Mouse (Mus musculus) heart, postnatal 0 days (tissue): ENCODE results near the gene Rps27l. TPM values are rescaled to one million over a fixed set of nuclear protein-coding genes. Genes with fewer than 3 reads are reported as not detected.
A peak's percentile ranks its signal among the peaks of the same experiment; 100 is the strongest.

Source experiments
- ATAC-seq: fragments of 200-750 bp; cut with Nextera tagmentation; 2 replicates; pipeline ENCODE4 v1.8.0; 2017; ENCODE audit warnings: low read depth, moderate number of reproducible peaks, moderate library complexity; ENCODE audit not compliant: insufficient read depth
- DNase-seq: peaks from one replicate; pipeline ENCODE4 v3.0.0-alpha.2; 2016; ENCODE audit warnings: low spot score
- H3K27ac ChIP-seq: fragments of 300-500 bp; sonication (generic); 2 replicates; pipeline ENCODE4 v1.5.1; 2014; ENCODE audit warnings: low read depth, mild to moderate bottlenecking
- H3K27me3 ChIP-seq: fragments of 300-500 bp; sonication (generic); 2 replicates; pipeline ENCODE4 v1.6.1; 2014; ENCODE audit warnings: low read length, mixed read lengths; ENCODE audit not compliant: control insufficient read depth, insufficient read depth
- H3K36me3 ChIP-seq: fragments of 300-500 bp; sonication (generic); replicated peaks from 2 replicates; pipeline ENCODE4 v1.6.1; 2014; ENCODE audit warnings: low read length, mixed read lengths; ENCODE audit not compliant: control insufficient read depth, insufficient read depth
- H3K4me1 ChIP-seq: fragments of 300-500 bp; sonication (generic); 2 replicates; pipeline ENCODE4 v1.6.1; 2014; ENCODE audit warnings: antibody characterized with exemption; ENCODE audit not compliant: control insufficient read depth, insufficient read depth
- H3K4me2 ChIP-seq: fragments of 300-500 bp; sonication (generic); 2 replicates; pipeline ENCODE4 v1.6.1; 2014; ENCODE audit warnings: low read depth, mild to moderate bottlenecking, low read length, moderate library complexity
- H3K4me3 ChIP-seq: fragments of 300-500 bp; sonication (generic); 2 replicates; pipeline ENCODE4 v1.5.1; 2014; ENCODE audit warnings: low read depth, low read length
- H3K9ac ChIP-seq: fragments of 300-500 bp; sonication (generic); replicated peaks from 2 replicates; pipeline ENCODE4 v1.6.1; 2014; ENCODE audit warnings: low read depth, low read length, mixed read lengths
- H3K9me3 ChIP-seq: fragments of 300-500 bp; sonication (generic); replicated peaks from 2 replicates; pipeline ENCODE4 v1.6.1; 2016; ENCODE audit warnings: low read length; ENCODE audit not compliant: control insufficient read depth
- CTCF ChIP-seq: IDR thresholded peaks from 2 replicates; pipeline ENCODE4 v1.5.1; 2016; ENCODE audit warnings: antibody characterized with exemption, control low read depth, low read depth
- EP300 ChIP-seq: IDR thresholded peaks from 2 replicates; pipeline ENCODE4 v1.6.1; 2016; ENCODE audit warnings: antibody characterized with exemption, low read depth
- WGBS: fragments of 180-500 bp; shearing (Covaris S2); extraction: QIAGEN DNeasy Blood & Tissue Kit; methylation state at CpG from one replicate; pipeline ENCODE4 v1.1.7; 2014; 5-methylcytosine and 5-hydroxymethylcytosine counted together
- polyA plus RNA-seq: library from polyadenylated mRNA; unstranded; fragments of >200 nt; fragmentation: Nextera tagmentation; extraction: Ambion mirVana; gene quantifications from 2 replicates; pipeline ENCODE4 v1.2.1, GENCODE M21; 2015
- total RNA-seq: library from RNA; depleted of rRNA; stranded (reverse); fragments of >200 nt; gene quantifications from 2 replicates; pipeline ENCODE4 v1.2.3, GENCODE M21; 2014; ENCODE audit warnings: low replicate concordance

The Rps27l gene
- total and polyA plus RNA-seq, 2 experiments from 2014 or later, result 204 to 568 TPM

- ATAC-seq (no peak), DNase-seq (no peak)
- H3K4me2 ChIP-seq, result peak overlapping the region; percentile 61
- H3K9ac ChIP-seq, result peak overlapping the region; percentile 68
- peaks cover 28% of the 10 kb centered on the region for H3K4me1 ChIP-seq
- TF ChIP-seq EP300, result no peak
- TF ChIP-seq CTCF, result no peak
- no peaks in the 10 kb centered on the region for H3K9me3 ChIP-seq
- H3K27me3 ChIP-seq, result no peaks in the 10 kb centered on the region
- H3K36me3 ChIP-seq, result no peaks in the 10 kb centered on the region
- WGBS, result 3% methylated on average over 27 of the region's 27 CpGs
- peak overlapping the region; percentile 84 for H3K27ac ChIP-seq
- H3K4me3 ChIP-seq, result peak overlapping the region; percentile 92
Measured at GRCm38 (mm10) chr9:66918672-66919330, 27.1 kb upstream of the Rps27l start.

- Histone ChIP-seq H3K9ac (peak within 1 kb of the TSS; percentile 68), H3K4me2 (peak within 1 kb of the TSS; percentile 61), H3K36me3 (no peaks in the 10 kb centered on the region), H3K4me3 (peak within 1 kb of the TSS; percentile 92), H3K27me3 (no peaks in the 10 kb centered on the region), H3K4me1 (peaks cover 28% of the 10 kb centered on the region), H3K27ac (peak within 1 kb of the TSS; percentile 84), H3K9me3 (no peaks in the 10 kb centered on the region)
- peak; percentile 99 for ATAC-seq
- under 1% methylated on average over 49 of the region's 49 CpGs for WGBS
- TF ChIP-seq EP300, result no peak; the same call in 1 of the 2 replicates
- DNase-seq, result peak; percentile 95
Measured at GRCm38 (mm10) chr9:66919382-66919971, 26.4 kb upstream of the Rps27l start, which contains the start of gene Rab8b. Gene Rab8b (minus strand): TSS chr9:66919687.

DNA sequence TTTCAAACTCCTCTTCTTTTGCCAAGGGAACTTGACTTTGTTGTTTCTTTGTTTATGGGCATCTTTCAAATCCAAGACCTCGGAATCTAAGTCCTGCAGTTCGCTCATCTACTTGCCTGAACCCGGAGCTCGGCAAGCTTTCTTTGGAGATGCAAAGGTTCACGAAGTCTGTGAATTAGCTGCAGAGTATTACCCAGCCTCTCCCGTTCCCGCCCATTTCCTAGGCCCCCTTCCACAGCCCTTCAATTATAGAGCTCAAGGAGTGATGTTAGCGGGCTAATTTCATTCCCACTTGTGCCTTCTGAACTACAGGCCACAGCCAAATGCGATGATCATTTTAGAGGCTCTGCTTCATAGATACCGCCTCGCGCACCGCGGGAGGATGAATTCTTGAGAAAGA lies 25.9 kb upstream of the Rps27l start:
- Histone ChIP-seq H3K9me3 (no peaks in the 10 kb centered on the region), H3K36me3 (no peaks in the 10 kb centered on the region), H3K4me3 (peak overlapping the region; percentile 92), H3K4me1 (peaks cover 23% of the 10 kb centered on the region), H3K27ac (peak overlapping the region; percentile 34; the same call in 1 of the 2 replicates), H3K9ac (no peak overlapping the region), H3K27me3 (no peaks in the 10 kb centered on the region), H3K4me2 (peak overlapping the region; percentile 61)
- ATAC-seq (peak; percentile 48), DNase-seq (no peak)
- TF ChIP-seq CTCF (no peak), EP300 (no peak)
- WGBS, result under 1% methylated on average over 14 of the region's 14 CpGs

DNA sequence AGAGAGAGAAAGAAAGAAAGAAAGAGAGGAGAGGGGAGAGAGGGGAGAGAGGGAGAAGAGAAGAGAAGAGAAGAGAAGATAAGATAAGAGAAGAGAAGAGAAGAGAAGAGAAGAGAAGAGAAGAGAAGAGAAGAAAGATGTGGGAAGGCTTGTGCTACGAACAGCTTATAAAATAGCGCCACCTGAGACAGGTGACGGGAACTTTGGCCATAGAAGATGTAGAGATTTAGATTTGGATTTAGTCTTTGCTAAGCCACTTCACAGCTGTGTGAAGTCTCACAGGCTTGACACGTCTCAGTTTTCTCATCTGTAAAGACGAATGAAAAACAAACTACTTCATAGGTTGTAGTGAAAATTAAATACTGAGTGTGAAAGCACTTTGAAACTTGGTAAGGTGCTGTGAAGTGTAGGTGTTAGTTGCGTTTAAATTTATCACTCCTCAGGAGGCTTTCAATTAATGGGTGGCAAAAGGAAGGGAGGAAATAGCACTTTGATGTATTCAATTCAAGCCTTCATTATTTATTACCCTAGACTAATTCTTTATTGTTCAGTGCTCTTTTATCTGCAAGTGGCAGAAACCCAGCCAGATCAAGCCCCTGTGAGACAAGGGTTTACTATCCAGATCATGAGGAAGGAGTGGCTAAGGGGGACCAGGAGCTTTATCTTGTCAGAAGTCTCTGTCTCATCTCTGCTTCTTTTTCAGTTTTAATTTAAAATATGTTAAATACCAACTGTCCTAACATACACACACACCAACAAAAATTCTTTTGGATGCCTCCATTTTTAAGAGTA lies 25.2 kb upstream of the Rps27l start:
- 10% methylated on average over 6 of the region's 6 CpGs for WGBS
- H3K4me3 ChIP-seq, result no peak overlapping the region
- ATAC-seq, result no peak
- H3K4me2 ChIP-seq, result peak overlapping the region; percentile 61
- TF ChIP-seq CTCF, result no peak
- TF ChIP-seq EP300, result no peak
- no peaks in the 10 kb centered on the region for H3K9me3 ChIP-seq
- no peak overlapping the region for H3K9ac ChIP-seq
- H3K4me1 ChIP-seq, result peaks cover 22% of the 10 kb centered on the region; the same call in 1 of the 2 replicates
- H3K27me3 ChIP-seq, result no peaks in the 10 kb centered on the region
- H3K27ac ChIP-seq, result no peak overlapping the region
- H3K36me3 ChIP-seq, result no peaks in the 10 kb centered on the region
- no peak for DNase-seq

DNA sequence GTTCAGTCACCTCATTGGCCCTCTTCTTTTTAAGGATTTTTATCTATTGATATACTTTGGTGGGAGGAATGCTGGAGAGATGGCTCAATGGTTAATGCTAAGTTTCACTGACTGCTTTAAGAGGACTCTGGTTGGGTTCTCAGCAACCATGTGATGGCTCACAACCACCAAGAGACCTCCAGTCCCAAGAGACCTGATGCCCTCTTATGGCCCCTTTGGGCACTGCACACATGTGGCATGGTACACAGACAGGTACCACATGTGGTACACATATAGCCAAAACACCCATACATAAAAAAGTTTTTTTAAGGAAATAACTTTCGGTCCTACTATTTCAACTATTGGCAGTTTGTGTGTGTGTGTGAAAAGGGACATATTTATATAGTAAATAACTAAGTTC lies 23.8 kb upstream of the Rps27l start:
- no peak overlapping the region for H3K9ac ChIP-seq
- H3K4me1 ChIP-seq, result 0 out of 2 replicates have a peak, but pooled peaks cover 12% of the 10 kb centered on the region
- H3K27ac ChIP-seq, result no peak overlapping the region
- DNase-seq (no peak), ATAC-seq (no peak)
- H3K36me3 ChIP-seq, result no peaks in the 10 kb centered on the region
- no peaks in the 10 kb centered on the region for H3K9me3 ChIP-seq
- no peak overlapping the region for H3K4me3 ChIP-seq
- 93% methylated on average over 1 of the region's 1 CpGs for WGBS
- H3K4me2 ChIP-seq, result no peak overlapping the region
- no peak for TF ChIP-seq CTCF
- H3K27me3 ChIP-seq, result no peaks in the 10 kb centered on the region
